Mouse (Mus musculus) brown adipose tissue, adult 24 weeks (tissue): Measurements from ENCODE around the gene Trit1. TPM values are rescaled to one million over a fixed set of nuclear protein-coding genes. Genes with fewer than 3 reads are reported as not detected.
"Not testable (repeated sequence)": the region's sequence is repeated elsewhere in the genome, so short reads cannot be mapped to it uniquely, and the experiment has no call there.

ENCODE experiments used
- H3K27ac ChIP-seq: fragments of 200-500 bp; replicated peaks from 2 replicates; pipeline ENCODE4 v1.5.1; 2012; ENCODE audit warnings: low read depth, mild to moderate bottlenecking, low read length
- H3K4me1 ChIP-seq: fragments of 200-500 bp; 2 replicates; pipeline ENCODE4 v1.6.1; 2012; ENCODE audit warnings: low read length, mixed read lengths; ENCODE audit not compliant: control insufficient read depth, insufficient read depth, insufficient read length
- H3K4me3 ChIP-seq: fragments of 200-500 bp; 2 replicates; pipeline ENCODE4 v1.5.1; 2012; ENCODE audit warnings: low read depth, mild to moderate bottlenecking, low read length, moderate library complexity; ENCODE audit not compliant: insufficient read depth
- polyA plus RNA-seq: library from polyadenylated mRNA; stranded (reverse); fragments of >200 nt; gene quantifications from 2 replicates; pipeline ENCODE4 v1.2.4, GENCODE M21; 2012; ENCODE audit not compliant: missing spikeins, insufficient read depth, insufficient read length

Trit1 gene
- polyA plus RNA-seq, 1 experiment: 20.8 TPM

- Histone ChIP-seq H3K4me3 (no peak overlapping the region), H3K4me1 (no peaks in the 10 kb centered on the region), H3K27ac (no peak overlapping the region)
Observed at GRCm38 (mm10) chr4:122987421-122987820, 29.0 kb upstream of the Trit1 start.

GRCm38 (mm10) chr4:122988004-122988403, 28.4 kb upstream of the Trit1 start:
- not testable (repeated sequence) for H3K4me3 ChIP-seq, H3K27ac ChIP-seq, H3K4me1 ChIP-seq

- Histone ChIP-seq H3K27ac (no peak overlapping the region), H3K4me3 (no peak overlapping the region), H3K4me1 (no peaks in the 10 kb centered on the region)
Observed at GRCm38 (mm10) chr4:122991177-122991576, 25.2 kb upstream of the Trit1 start.

- H3K4me1 ChIP-seq: no peaks in the 10 kb centered on the region
- H3K27ac ChIP-seq: no peak overlapping the region
- H3K4me3 ChIP-seq: no peak overlapping the region
Observed at GRCm38 (mm10) chr4:122992276-122992675, 24.1 kb upstream of the Trit1 start.

GRCm38 (mm10) chr4:122995404-122996220, 20.8 kb upstream of the Trit1 start, which contains the start of gene Mycl:
Mycl (plus strand) TSS chr4:122995652.
- Histone ChIP-seq H3K4me1 (no peaks in the 10 kb centered on the region), H3K27ac (no peak within 1 kb of the TSS)

GRCm38 (mm10) chr4:122996221-122996617, 20.2 kb upstream of the Trit1 start:
- peak overlapping the region; percentile 85 for H3K4me3 ChIP-seq
- H3K4me1 ChIP-seq: no peaks in the 10 kb centered on the region; the same call in 1 of the 2 replicates
- H3K27ac ChIP-seq: no peak overlapping the region

More at GRCm38 (mm10) chr4:122995404-122996220, 20.8 kb upstream of the Trit1 start, which contains the start of gene Mycl:
- peak within 1 kb of the TSS; percentile 85 for H3K4me3 ChIP-seq

GRCm38 (mm10) chr4:122996618-122997381, 19.6 kb upstream of the Trit1 start:
- H3K27ac ChIP-seq: no peak overlapping the region

GRCm38 (mm10) chr4:122998537-122999262, 17.7 kb upstream of the Trit1 start:
- Histone ChIP-seq H3K4me1 (no peaks in the 10 kb centered on the region; the same call in 1 of the 2 replicates), H3K27ac (no peak overlapping the region), H3K4me3 (no peak overlapping the region)

More at GRCm38 (mm10) chr4:122996618-122997381, 19.6 kb upstream of the Trit1 start:
- no peaks in the 10 kb centered on the region; the same call in 1 of the 2 replicates for H3K4me1 ChIP-seq
- peak overlapping the region; percentile 85 for H3K4me3 ChIP-seq

- Histone ChIP-seq H3K4me1 (no peaks in the 10 kb centered on the region; the same call in 1 of the 2 replicates), H3K27ac (no peak overlapping the region), H3K4me3 (no peak overlapping the region)
Observed at GRCm38 (mm10) chr4:122999263-122999691, 17.1 kb upstream of the Trit1 start.

- no peak overlapping the region for H3K27ac ChIP-seq
- H3K4me3 ChIP-seq: no peak overlapping the region
- H3K4me1 ChIP-seq: no peaks in the 10 kb centered on the region; the same call in 1 of the 2 replicates
Observed at GRCm38 (mm10) chr4:123000130-123000529, 16.3 kb upstream of the Trit1 start.

GRCm38 (mm10) chr4:123000617-123001342, 15.6 kb upstream of the Trit1 start:
- H3K4me3 ChIP-seq: no peak overlapping the region
- no peaks in the 10 kb centered on the region; the same call in 1 of the 2 replicates for H3K4me1 ChIP-seq
- H3K27ac ChIP-seq: no peak overlapping the region

GRCm38 (mm10) chr4:123005054-123005966, 11.1 kb upstream of the Trit1 start:
- Histone ChIP-seq H3K4me3 (no peak overlapping the region), H3K27ac (no peak overlapping the region), H3K4me1 (no peaks in the 10 kb centered on the region; the same call in 1 of the 2 replicates)

GRCm38 (mm10) chr4:123012501-123012900, 3.9 kb upstream of the Trit1 start:
- H3K27ac ChIP-seq, H3K4me3 ChIP-seq, H3K4me1 ChIP-seq: not testable (repeated sequence)
